Mouse (Mus musculus): Measurements from ENCODE around the gene Anxa7. TPM values are rescaled to one million over a fixed set of nuclear protein-coding genes. Genes with fewer than 3 reads are reported as not detected.

Gene Anxa7
- polyA plus RNA-seq, 1 experiment: 47.9 TPM

DNA sequence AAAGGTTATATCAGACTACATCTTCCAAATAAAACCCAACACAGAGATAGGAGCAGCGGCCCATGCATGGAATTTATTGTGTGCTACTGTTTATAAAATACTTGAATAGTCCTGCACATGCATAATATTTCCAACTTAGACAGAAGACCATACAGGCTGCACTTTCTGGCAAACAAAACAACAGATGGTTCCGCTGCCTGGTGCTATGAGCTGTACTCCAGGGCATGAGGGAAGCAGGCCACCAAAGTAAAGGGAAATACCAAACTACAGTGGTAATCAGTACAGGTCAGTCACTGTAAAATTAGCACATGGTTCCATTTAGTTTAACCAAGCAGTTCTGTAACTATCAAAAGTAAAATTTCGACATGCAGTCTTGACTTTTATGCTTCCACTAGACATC, 20.0 kb upstream of the Anxa7 start:
- Histone ChIP-seq H3ac (ENCODE audit: control insufficient read depth, insufficient read length, low read depth) (no peak overlapping the region), H3K4me3 (ENCODE audit: insufficient read depth, poor library complexity, severe bottlenecking) (no peak overlapping the region), H3K79me2 (ENCODE audit: control insufficient read depth, insufficient read depth) (no peaks in the 10 kb centered on the region), H3K79me3 (ENCODE audit: low read depth) (no peaks in the 10 kb centered on the region), H3K27me3 (ENCODE audit: control insufficient read depth, insufficient read depth, insufficient read length) (no peaks in the 10 kb centered on the region), H3K36me3 (ENCODE audit: control insufficient read depth, insufficient read depth) (peaks cover 47% of the 10 kb centered on the region)
- TF ChIP-seq MYOD1 (IDR thresholded peaks at IDR 0.05; ENCODE audit: control insufficient read depth, insufficient read length, low read depth) (no peak), CTCF (IDR thresholded peaks at IDR 0.05; ENCODE audit: control insufficient read depth, insufficient read depth, insufficient read length) (no peak), USF1 (IDR thresholded peaks at IDR 0.05; ENCODE audit: low read depth) (no peak), MAX (IDR thresholded peaks at IDR 0.05) (no peak), CEBPB (IDR thresholded peaks at IDR 0.05; ENCODE audit: low read depth) (no peak), MYOG (IDR thresholded peaks at IDR 0.05; ENCODE audit: control insufficient read depth, extremely low read depth, insufficient read length) (no peak), FOSL1 (IDR thresholded peaks at IDR 0.05; ENCODE audit: insufficient read depth, low read length, poor library complexity, severe bottlenecking) (no peak)

DNA sequence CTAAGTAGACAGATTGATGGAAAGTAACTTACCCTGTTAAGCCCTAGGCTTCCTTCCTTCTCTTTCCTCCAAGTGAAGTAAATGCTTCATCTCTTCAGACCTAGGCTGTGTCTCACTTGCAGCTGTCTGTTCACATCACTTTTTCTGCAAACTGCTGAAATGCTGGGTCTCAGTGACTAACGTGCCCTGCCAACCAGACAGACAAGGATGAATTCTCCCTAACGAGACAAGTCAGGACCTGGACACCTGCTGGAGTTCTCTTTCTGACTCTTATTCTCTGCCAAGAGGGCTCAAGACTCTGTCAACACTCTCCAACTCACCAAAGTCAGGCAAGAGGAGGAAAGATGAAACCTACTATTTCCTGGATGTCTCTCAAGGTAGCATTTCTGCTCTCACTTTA, 16.7 kb upstream of the Anxa7 start, which contains the start of gene Mss51:
Mss51 (minus strand) TSS at position 299 of the 400 bp plus-strand sequence.
- Histone ChIP-seq H3K79me3 (ENCODE audit: low read depth) (no peaks in the 10 kb centered on the region), H3K79me2 (ENCODE audit: control insufficient read depth, insufficient read depth) (no peaks in the 10 kb centered on the region), H3K36me3 (ENCODE audit: control insufficient read depth, insufficient read depth) (peaks cover 64% of the 10 kb centered on the region), H3K4me3 (ENCODE audit: insufficient read depth, poor library complexity, severe bottlenecking) (no peak within 1 kb of the TSS), H3K27me3 (ENCODE audit: control insufficient read depth, insufficient read depth, insufficient read length) (no peaks in the 10 kb centered on the region), H3ac (ENCODE audit: control insufficient read depth, insufficient read length, low read depth) (no peak within 1 kb of the TSS)
- no peak for TF ChIP-seq FOSL1 (IDR thresholded peaks at IDR 0.05; ENCODE audit: insufficient read depth, low read length, poor library complexity, severe bottlenecking)
- TF ChIP-seq MYOD1 (IDR thresholded peaks at IDR 0.05; ENCODE audit: control insufficient read depth, insufficient read length, low read depth): no peak
- no peak for TF ChIP-seq USF1 (IDR thresholded peaks at IDR 0.05; ENCODE audit: low read depth)
- no peak for TF ChIP-seq MYOG (IDR thresholded peaks at IDR 0.05; ENCODE audit: control insufficient read depth, extremely low read depth, insufficient read length)
- no peak for TF ChIP-seq MAX (IDR thresholded peaks at IDR 0.05)
- TF ChIP-seq CEBPB (IDR thresholded peaks at IDR 0.05; ENCODE audit: low read depth): no peak
- no peak for TF ChIP-seq CTCF (IDR thresholded peaks at IDR 0.05; ENCODE audit: control insufficient read depth, insufficient read depth, insufficient read length)

DNA sequence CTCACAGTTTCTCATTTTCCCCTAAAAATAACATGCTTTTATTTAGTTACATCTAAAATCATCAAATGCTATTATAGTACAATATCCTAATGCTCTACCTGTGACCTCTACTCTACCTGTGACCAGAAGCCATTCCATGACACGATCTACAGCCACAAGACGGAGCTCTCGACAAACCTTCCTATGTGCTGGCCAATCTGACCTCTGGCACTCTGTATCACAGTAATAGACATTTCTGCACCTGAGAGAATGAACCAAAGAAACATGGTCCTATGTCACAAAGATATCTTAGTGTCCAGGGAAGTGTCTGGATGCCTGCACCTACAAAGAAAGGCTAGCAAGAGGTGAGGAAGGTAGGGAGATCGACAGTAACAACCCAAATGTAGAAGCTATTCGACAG, 6.1 kb upstream of the Anxa7 start:
- Histone ChIP-seq H3K36me3 (ENCODE audit: control insufficient read depth, insufficient read depth) (peaks cover 16% of the 10 kb centered on the region), H3K27me3 (ENCODE audit: control insufficient read depth, insufficient read depth, insufficient read length) (no peaks in the 10 kb centered on the region), H3K79me2 (ENCODE audit: control insufficient read depth, insufficient read depth) (no peaks in the 10 kb centered on the region), H3ac (ENCODE audit: control insufficient read depth, insufficient read length, low read depth) (no peak overlapping the region), H3K79me3 (ENCODE audit: low read depth) (no peaks in the 10 kb centered on the region), H3K4me3 (ENCODE audit: insufficient read depth, poor library complexity, severe bottlenecking) (no peak overlapping the region)
- TF ChIP-seq MYOD1 (IDR thresholded peaks at IDR 0.05; ENCODE audit: control insufficient read depth, insufficient read length, low read depth): no peak
- no peak for TF ChIP-seq MAX (IDR thresholded peaks at IDR 0.05)
- TF ChIP-seq USF1 (IDR thresholded peaks at IDR 0.05; ENCODE audit: low read depth): no peak
- TF ChIP-seq FOSL1 (IDR thresholded peaks at IDR 0.05; ENCODE audit: insufficient read depth, low read length, poor library complexity, severe bottlenecking): no peak
- TF ChIP-seq CTCF (IDR thresholded peaks at IDR 0.05; ENCODE audit: control insufficient read depth, insufficient read depth, insufficient read length): no peak
- TF ChIP-seq MYOG (IDR thresholded peaks at IDR 0.05; ENCODE audit: control insufficient read depth, extremely low read depth, insufficient read length): no peak
- no peak for TF ChIP-seq CEBPB (IDR thresholded peaks at IDR 0.05; ENCODE audit: low read depth)

- Histone ChIP-seq H3K36me3 (ENCODE audit: control insufficient read depth, insufficient read depth) (peaks cover 8% of the 10 kb centered on the region), H3K79me2 (ENCODE audit: control insufficient read depth, insufficient read depth) (peaks cover 25% of the 10 kb centered on the region), H3K27me3 (ENCODE audit: control insufficient read depth, insufficient read depth, insufficient read length) (no peaks in the 10 kb centered on the region), H3K4me3 (ENCODE audit: insufficient read depth, poor library complexity, severe bottlenecking) (no peak overlapping the region), H3K79me3 (ENCODE audit: low read depth) (peaks cover 11% of the 10 kb centered on the region), H3ac (ENCODE audit: control insufficient read depth, insufficient read length, low read depth) (no peak overlapping the region)
- TF ChIP-seq CTCF (IDR thresholded peaks at IDR 0.05; ENCODE audit: control insufficient read depth, insufficient read depth, insufficient read length) (no peak), FOSL1 (IDR thresholded peaks at IDR 0.05; ENCODE audit: insufficient read depth, low read length, poor library complexity, severe bottlenecking) (no peak), MYOD1 (IDR thresholded peaks at IDR 0.05; ENCODE audit: control insufficient read depth, insufficient read length, low read depth) (no peak), CEBPB (IDR thresholded peaks at IDR 0.05; ENCODE audit: low read depth) (no peak), USF1 (IDR thresholded peaks at IDR 0.05; ENCODE audit: low read depth) (no peak), MAX (IDR thresholded peaks at IDR 0.05) (no peak), MYOG (IDR thresholded peaks at IDR 0.05; ENCODE audit: control insufficient read depth, extremely low read depth, insufficient read length) (no peak)
These were observed 2.3 kb upstream of the Anxa7 start for GRCm38 (mm10) chr14:20482051-20482751.

DNA sequence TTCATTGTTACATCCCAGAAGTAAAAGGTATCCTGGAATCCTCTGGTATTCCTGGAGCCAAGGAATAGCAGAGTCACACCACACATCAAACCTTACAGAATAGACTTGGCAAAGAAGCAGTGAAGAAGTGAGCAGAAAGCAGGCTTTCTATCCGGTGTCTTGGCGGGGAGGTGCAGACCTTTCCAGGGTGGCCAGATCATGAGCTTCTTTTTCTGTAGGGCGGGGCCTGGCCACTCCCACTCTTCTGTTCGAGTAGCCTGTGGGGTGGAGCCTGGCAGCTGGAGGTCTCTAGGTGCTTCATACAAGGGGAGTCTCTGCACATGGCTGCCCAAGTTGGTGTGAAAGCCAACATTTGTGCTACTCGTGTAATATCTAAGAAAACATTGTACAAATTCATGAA, 1.3 kb upstream of the Anxa7 start:
- H3K4me3 ChIP-seq (ENCODE audit: insufficient read depth, poor library complexity, severe bottlenecking): no peak overlapping the region
- peaks cover 14% of the 10 kb centered on the region for H3K36me3 ChIP-seq (ENCODE audit: control insufficient read depth, insufficient read depth)
- no peak overlapping the region for H3ac ChIP-seq (ENCODE audit: control insufficient read depth, insufficient read length, low read depth)
- H3K79me2 ChIP-seq (ENCODE audit: control insufficient read depth, insufficient read depth): peaks cover 35% of the 10 kb centered on the region
- H3K79me3 ChIP-seq (ENCODE audit: low read depth): peaks cover 21% of the 10 kb centered on the region
- no peaks in the 10 kb centered on the region for H3K27me3 ChIP-seq (ENCODE audit: control insufficient read depth, insufficient read depth, insufficient read length)
- TF ChIP-seq MAX (IDR thresholded peaks at IDR 0.05) (no peak), MYOD1 (IDR thresholded peaks at IDR 0.05; ENCODE audit: control insufficient read depth, insufficient read length, low read depth) (no peak), MYOG (IDR thresholded peaks at IDR 0.05; ENCODE audit: control insufficient read depth, extremely low read depth, insufficient read length) (no peak), USF1 (IDR thresholded peaks at IDR 0.05; ENCODE audit: low read depth) (no peak)
